Mouse (Mus musculus): Measurements from ENCODE around the gene Rasal3. TPM values are rescaled to one million over a fixed set of nuclear protein-coding genes. Genes with fewer than 3 reads are reported as not detected.

Gene Rasal3
- polyA plus RNA-seq (2012), result 13.0 and 13.2 TPM in 2 replicates

- TF ChIP-seq GATA1 (IDR thresholded peaks at IDR 0.05; ENCODE audit: low read length), result no peak
Observed at GRCm38 (mm10) chr17:32403417-32403816, at the start of gene Rasal3. Gene Rasal3 (minus strand): TSS chr17:32403583.

GRCm38 (mm10) chr17:32452482-32452881 lies 49.1 kb upstream of the Rasal3 start, which contains the start of gene Cyp4f39:
Gene Cyp4f39 (plus strand): TSS chr17:32452723.
- no peak for TF ChIP-seq GATA1 (IDR thresholded peaks at IDR 0.05; ENCODE audit: low read length)

GRCm38 (mm10) chr17:32450844-32451537 lies 47.6 kb upstream of the Rasal3 start:
- no peak for TF ChIP-seq GATA1 (IDR thresholded peaks at IDR 0.05; ENCODE audit: low read length)

DNA sequence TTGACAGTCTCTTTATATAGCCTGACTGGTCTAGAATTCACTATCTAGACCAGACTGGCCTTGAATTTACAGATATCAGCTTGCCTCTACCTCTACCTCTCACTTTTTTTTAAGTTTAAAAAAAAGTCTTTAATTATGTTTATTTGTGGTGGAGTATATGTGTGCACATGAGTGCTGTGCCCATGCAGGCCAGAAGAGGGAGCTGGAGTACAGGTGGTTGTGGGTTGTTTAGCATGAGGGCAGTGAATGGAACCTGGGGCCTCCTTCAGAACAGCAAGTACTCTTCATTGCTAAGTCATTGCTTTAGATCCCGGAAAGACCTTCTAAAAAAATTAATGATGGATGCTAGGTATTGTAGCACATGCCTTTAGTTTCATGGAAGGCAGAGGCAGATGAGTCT lies 45.7 kb upstream of the Rasal3 start:
- TF ChIP-seq GATA1 (IDR thresholded peaks at IDR 0.05; ENCODE audit: low read length), result no peak

DNA sequence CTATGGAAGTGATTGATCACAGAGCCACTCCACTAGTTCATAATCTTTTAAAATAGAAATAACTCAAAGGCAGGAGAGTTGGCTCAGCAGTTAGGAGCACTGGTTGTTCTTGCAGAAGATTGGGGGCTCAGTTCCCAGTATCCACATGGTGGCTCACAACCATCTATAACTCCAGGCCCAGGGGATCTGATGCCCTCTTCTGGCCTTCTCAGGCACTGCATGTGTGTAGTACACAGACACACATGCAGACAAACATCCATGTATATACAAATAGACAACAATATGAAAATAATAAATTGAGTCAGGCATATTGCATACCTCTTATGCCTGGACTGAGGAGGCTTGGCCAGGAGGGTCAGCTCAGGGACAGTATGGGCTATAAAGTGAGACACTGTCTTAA lies 43.8 kb upstream of the Rasal3 start:
- TF ChIP-seq GATA1 (IDR thresholded peaks at IDR 0.05; ENCODE audit: low read length), result no peak

GRCm38 (mm10) chr17:32445016-32445415 lies 41.6 kb upstream of the Rasal3 start:
- TF ChIP-seq GATA1 (IDR thresholded peaks at IDR 0.05; ENCODE audit: low read length), result no peak

- TF ChIP-seq GATA1 (IDR thresholded peaks at IDR 0.05; ENCODE audit: low read length), result no peak
Observed at GRCm38 (mm10) chr17:32443245-32443644, 39.9 kb upstream of the Rasal3 start.

DNA sequence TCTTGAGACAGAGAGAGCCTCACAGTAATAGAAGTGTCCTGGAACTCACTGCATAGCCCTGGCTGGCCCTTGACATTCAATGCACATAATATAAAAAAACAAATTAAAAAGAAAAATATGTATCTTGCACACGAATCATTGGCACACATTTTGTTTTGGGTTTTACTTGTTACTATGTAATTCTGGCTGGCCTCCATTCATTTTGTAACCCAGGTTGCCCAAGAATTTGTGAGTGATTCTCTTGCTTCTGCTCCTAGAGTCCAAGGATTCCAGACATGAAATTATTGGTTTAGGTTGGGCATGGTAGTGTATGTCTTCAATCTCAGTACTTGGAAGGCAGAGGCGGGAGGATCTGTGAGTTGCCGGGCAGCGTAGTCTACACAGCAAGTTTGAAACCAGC lies 33.7 kb upstream of the Rasal3 start:
- TF ChIP-seq GATA1 (IDR thresholded peaks at IDR 0.05; ENCODE audit: low read length), result no peak

GRCm38 (mm10) chr17:32435151-32435550 lies 31.8 kb upstream of the Rasal3 start:
- TF ChIP-seq GATA1 (IDR thresholded peaks at IDR 0.05; ENCODE audit: low read length), result no peak

GRCm38 (mm10) chr17:32434324-32434723 lies 30.9 kb upstream of the Rasal3 start:
- TF ChIP-seq GATA1 (IDR thresholded peaks at IDR 0.05; ENCODE audit: low read length), result no peak

DNA sequence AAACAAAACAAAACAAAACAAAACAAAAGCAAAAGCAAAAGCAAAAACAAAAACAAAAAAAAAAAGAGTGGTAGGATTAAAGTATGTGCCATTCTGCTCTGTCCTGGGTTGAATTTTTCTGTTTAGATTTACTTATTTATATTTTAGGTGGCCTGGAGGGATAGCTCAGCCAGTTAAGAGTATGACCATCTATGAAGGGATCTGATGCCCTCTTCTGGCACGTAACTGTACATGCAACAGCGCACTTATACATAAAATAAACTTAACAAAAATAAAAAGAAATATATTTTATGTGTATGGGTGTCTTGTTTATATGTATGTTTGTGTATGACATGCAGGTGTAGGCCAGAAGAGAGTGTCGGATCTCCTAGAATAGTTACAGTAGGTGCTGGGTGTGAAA lies 28.6 kb upstream of the Rasal3 start:
- no peak for TF ChIP-seq GATA1 (IDR thresholded peaks at IDR 0.05; ENCODE audit: low read length)

DNA sequence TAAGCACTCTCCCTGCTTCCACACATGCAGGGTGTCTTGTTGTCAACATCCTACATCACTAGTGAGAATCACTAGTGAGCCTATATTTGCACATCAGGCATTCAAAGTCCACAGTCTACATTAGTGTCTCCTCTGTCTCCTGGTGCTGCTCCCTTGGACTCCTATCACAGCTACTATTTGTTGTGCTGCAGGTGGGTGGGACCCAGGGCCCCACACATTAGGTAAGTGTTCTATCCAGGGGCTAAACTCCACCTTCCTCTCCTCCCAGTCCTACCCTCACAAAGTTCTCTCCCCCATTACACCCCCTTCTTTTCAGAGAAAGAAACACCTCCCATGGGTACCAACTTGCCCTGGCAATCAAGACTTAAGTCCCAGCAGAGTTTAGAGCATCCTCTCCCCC lies 23.2 kb upstream of the Rasal3 start:
- no peak for TF ChIP-seq GATA1 (IDR thresholded peaks at IDR 0.05; ENCODE audit: low read length)

GRCm38 (mm10) chr17:32424034-32424433 lies 20.7 kb upstream of the Rasal3 start, which contains the start of gene Pglyrp2:
Gene Pglyrp2 (minus strand): TSS chr17:32424167.
- no peak for TF ChIP-seq GATA1 (IDR thresholded peaks at IDR 0.05; ENCODE audit: low read length)

- TF ChIP-seq GATA1 (IDR thresholded peaks at IDR 0.05; ENCODE audit: low read length), result no peak
Observed at GRCm38 (mm10) chr17:32420781-32421180, 17.4 kb upstream of the Rasal3 start.

DNA sequence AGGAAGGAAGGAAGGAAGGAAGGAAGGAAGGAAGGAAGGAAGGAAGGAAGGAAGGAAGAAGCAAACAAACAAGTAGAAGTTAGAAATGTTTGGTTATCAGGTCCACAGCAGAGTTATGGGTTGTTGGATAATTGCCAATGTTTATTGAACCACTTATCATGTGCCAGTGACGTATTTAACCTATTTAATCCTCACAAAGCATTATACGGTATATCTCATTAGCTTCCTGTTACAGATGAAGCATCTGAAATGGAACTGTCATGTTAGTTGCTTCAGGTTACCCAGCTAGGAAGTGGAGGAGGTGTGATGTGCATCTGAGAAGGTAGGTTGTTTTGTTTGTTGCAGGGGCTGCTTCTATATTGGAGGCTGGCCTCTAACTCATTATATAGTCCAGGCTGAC lies 16.6 kb upstream of the Rasal3 start:
- no peak for TF ChIP-seq GATA1 (IDR thresholded peaks at IDR 0.05; ENCODE audit: low read length)

GRCm38 (mm10) chr17:32416771-32417170 lies 13.4 kb upstream of the Rasal3 start:
- TF ChIP-seq GATA1 (IDR thresholded peaks at IDR 0.05; ENCODE audit: low read length), result no peak

GRCm38 (mm10) chr17:32415417-32416020 lies 12.1 kb upstream of the Rasal3 start:
- TF ChIP-seq GATA1 (IDR thresholded peaks at IDR 0.05; ENCODE audit: low read length), result no peak
